Mouse (Mus musculus) midbrain, embryonic 11.5 days (tissue): ENCODE measurements at regions not wholly inside any gene's neighbourhood (a gene's known extent, or its start where the extent isn't known, plus 50 kb on each side); places are given as distances from the start of the nearest gene placed in this dataset.

ENCODE experiments used
- ATAC-seq: fragments of 200-750 bp; cut with Nextera tagmentation; 2 replicates; pipeline ENCODE4 v1.8.0; 2017; ENCODE audit warnings: moderate TSS enrichment, moderate library complexity; ENCODE audit not compliant: low FRiP score
- DNase-seq: peaks from one replicate; pipeline ENCODE4 v3.0.0; 2015; ENCODE audit warnings: low spot score; ENCODE audit errors: missing footprints
- H3K27ac ChIP-seq: fragments of 300-500 bp; sonication (generic); 2 replicates; pipeline ENCODE4 v1.5.1; 2014; ENCODE audit warnings: low read depth, low read length
- H3K27me3 ChIP-seq: fragments of 300-500 bp; sonication (generic); 2 replicates; pipeline ENCODE4 v1.6.1; 2014; ENCODE audit warnings: mild to moderate bottlenecking, low read length, moderate library complexity, mixed read lengths; ENCODE audit not compliant: control insufficient read depth, insufficient read depth
- H3K36me3 ChIP-seq: fragments of 300-500 bp; sonication (generic); 2 replicates; pipeline ENCODE4 v1.6.1; 2014; ENCODE audit warnings: mild to moderate bottlenecking, low read length, moderate library complexity, mixed read lengths; ENCODE audit not compliant: control insufficient read depth, insufficient read depth
- H3K4me1 ChIP-seq: fragments of 300-500 bp; sonication (generic); 2 replicates; pipeline ENCODE4 v1.6.1; 2014; ENCODE audit warnings: low read length; ENCODE audit not compliant: control insufficient read depth, insufficient read depth
- H3K4me2 ChIP-seq: fragments of 300-500 bp; sonication (generic); 2 replicates; pipeline ENCODE4 v1.6.1; 2014; ENCODE audit warnings: mild to moderate bottlenecking, moderate library complexity
- H3K4me3 ChIP-seq: fragments of 300-500 bp; sonication (generic); 2 replicates; pipeline ENCODE4 v1.5.1; 2014; ENCODE audit warnings: low read depth, low read length
- H3K9ac ChIP-seq: fragments of 300-500 bp; sonication (generic); 2 replicates; pipeline ENCODE4 v1.6.1; 2014; ENCODE audit warnings: low read length
- H3K9me3 ChIP-seq: fragments of 300-500 bp; sonication (generic); 2 replicates; pipeline ENCODE4 v1.6.1; 2016; ENCODE audit warnings: low read length; ENCODE audit not compliant: control insufficient read depth
- WGBS: fragments of 180-500 bp; shearing (Covaris S2); extraction: QIAGEN DNeasy Blood & Tissue Kit; methylation state at CpG from one replicate; pipeline ENCODE4 v1.1.7; 2014; 5-methylcytosine and 5-hydroxymethylcytosine counted together

DNA sequence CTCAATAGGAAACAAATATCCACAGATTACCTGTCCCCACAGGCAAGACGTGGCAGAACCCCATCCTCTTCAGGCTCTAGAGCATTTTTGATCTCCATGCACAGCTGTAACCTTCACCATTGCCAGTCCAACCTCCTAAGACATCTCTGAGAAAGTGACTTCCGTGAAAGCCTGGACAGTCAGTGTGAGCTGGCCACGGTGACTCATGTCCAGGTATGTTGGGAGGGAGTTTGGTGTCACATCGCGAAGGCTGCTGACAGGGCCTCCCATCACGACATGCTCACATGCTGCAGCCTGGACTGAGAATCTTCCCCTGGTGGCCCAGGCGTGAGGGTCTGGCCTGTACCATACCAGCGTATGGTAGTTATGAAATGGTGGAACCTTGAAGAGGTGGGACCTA is 449.0 kb upstream of the Jarid2 start:
- Histone ChIP-seq H3K27me3 (no peaks in the 10 kb centered on the region), H3K4me2 (no peak overlapping the region), H3K9me3 (no peaks in the 10 kb centered on the region), H3K27ac (no peak overlapping the region), H3K9ac (no peak overlapping the region), H3K4me3 (no peak overlapping the region), H3K4me1 (no peaks in the 10 kb centered on the region), H3K36me3 (no peaks in the 10 kb centered on the region)
- WGBS: 95% methylated on average over 8 of the region's 8 CpGs
- no peak for DNase-seq
- ATAC-seq: no peak

DNA sequence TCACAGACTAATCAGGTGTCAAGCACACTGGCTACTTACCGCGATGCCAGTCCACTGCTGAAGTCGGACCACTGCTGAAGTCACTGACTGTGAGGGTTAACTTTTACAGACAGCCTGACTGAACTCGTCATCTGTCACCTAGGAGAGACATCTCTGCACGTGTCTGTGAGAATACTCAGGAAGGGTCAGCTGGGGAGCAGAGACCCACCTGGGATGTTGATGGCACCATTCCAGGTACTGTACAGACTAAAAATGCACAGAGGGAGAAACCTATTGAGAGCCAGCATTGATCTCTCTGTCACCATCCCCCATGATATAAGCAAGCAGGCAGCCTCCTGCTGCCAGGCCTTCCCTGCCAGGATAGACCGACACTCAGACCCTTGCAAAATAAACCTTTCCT is 447.5 kb upstream of the Jarid2 start:
- ATAC-seq (no peak), DNase-seq (no peak)
- no peaks in the 10 kb centered on the region for H3K9me3 ChIP-seq
- H3K4me3 ChIP-seq: no peak overlapping the region
- no peaks in the 10 kb centered on the region for H3K36me3 ChIP-seq
- no peaks in the 10 kb centered on the region for H3K4me1 ChIP-seq
- no peak overlapping the region for H3K9ac ChIP-seq
- no peaks in the 10 kb centered on the region for H3K27me3 ChIP-seq
- H3K27ac ChIP-seq: no peak overlapping the region
- WGBS: 70% methylated on average over 6 of the region's 6 CpGs
- H3K4me2 ChIP-seq: no peak overlapping the region

GRCm38 (mm10) chr13:44282306-44282705 is 447.0 kb upstream of the Jarid2 start:
- DNase-seq (peak; percentile 70), ATAC-seq (no peak)
- H3K4me1 ChIP-seq: no peaks in the 10 kb centered on the region
- H3K36me3 ChIP-seq: no peaks in the 10 kb centered on the region
- no peak overlapping the region for H3K27ac ChIP-seq
- 87% methylated on average over 9 of the region's 9 CpGs for WGBS
- H3K4me2 ChIP-seq: no peak overlapping the region
- no peak overlapping the region for H3K9ac ChIP-seq
- H3K4me3 ChIP-seq: no peak overlapping the region
- H3K9me3 ChIP-seq: no peaks in the 10 kb centered on the region
- no peaks in the 10 kb centered on the region for H3K27me3 ChIP-seq

GRCm38 (mm10) chr13:44282731-44283571 is 446.3 kb upstream of the Jarid2 start:
- H3K9ac ChIP-seq: no peak overlapping the region
- no peak overlapping the region for H3K4me3 ChIP-seq
- H3K36me3 ChIP-seq: no peaks in the 10 kb centered on the region
- no peak overlapping the region for H3K27ac ChIP-seq
- DNase-seq (peak; percentile 62), ATAC-seq (no peak)
- no peaks in the 10 kb centered on the region for H3K27me3 ChIP-seq
- 86% methylated on average over 16 of the region's 16 CpGs for WGBS
- H3K9me3 ChIP-seq: no peaks in the 10 kb centered on the region
- no peaks in the 10 kb centered on the region for H3K4me1 ChIP-seq
- no peak overlapping the region for H3K4me2 ChIP-seq

DNA sequence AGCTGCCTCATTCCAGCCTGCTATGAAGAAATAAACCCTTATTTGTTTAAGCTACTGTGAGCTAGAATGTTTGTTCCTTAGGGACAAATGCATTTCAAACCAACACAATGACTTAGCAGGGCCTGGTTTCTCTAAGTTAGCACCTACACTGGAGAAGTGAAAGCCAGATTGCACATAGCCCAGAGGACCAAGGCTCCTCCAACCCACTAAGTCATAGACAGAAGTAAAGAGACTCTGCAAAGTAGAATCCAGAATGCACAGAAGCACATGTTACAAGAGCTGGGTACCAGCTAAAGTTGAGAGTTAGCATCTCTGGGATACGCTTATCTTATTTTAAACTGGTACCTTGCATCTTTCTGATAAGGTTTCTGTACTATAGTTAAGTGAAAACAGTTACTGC is 443.4 kb upstream of the Jarid2 start:
- no peak overlapping the region for H3K27ac ChIP-seq
- H3K27me3 ChIP-seq: no peaks in the 10 kb centered on the region
- no peaks in the 10 kb centered on the region for H3K36me3 ChIP-seq

DNA sequence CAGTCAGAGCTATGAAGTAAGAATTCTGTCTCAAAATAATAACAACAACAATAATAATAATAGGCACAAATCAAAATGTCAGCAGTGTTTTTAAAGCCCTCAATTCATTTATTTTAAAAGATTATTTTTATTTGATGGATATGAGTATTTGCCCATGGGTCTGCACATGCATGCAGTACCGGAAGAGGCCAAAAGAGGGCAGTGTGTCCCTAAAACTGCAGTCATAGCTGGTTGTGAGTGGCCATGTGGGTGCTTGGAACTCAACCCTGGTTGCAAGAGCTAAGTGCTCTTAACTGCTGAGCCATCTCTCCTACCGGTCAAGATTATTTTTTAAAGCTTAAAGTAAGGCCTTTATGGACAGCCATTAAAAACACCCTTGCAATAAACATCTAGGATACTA is 439.1 kb upstream of the Jarid2 start:
- Histone ChIP-seq H3K9ac (no peak overlapping the region), H3K4me3 (no peak overlapping the region), H3K36me3 (no peaks in the 10 kb centered on the region), H3K4me1 (no peaks in the 10 kb centered on the region), H3K9me3 (peaks cover 8% of the 10 kb centered on the region; the same call in 1 of the 2 replicates), H3K27ac (no peak overlapping the region), H3K4me2 (no peak overlapping the region), H3K27me3 (no peaks in the 10 kb centered on the region)
- 97% methylated on average over 2 of the region's 2 CpGs for WGBS
- ATAC-seq (no peak), DNase-seq (no peak)

More for the DNA sequence above, 443.4 kb upstream of the Jarid2 start:
- no peak overlapping the region for H3K4me3 ChIP-seq
- DNase-seq: peak; percentile 59
- no peak overlapping the region for H3K4me2 ChIP-seq
- H3K4me1 ChIP-seq: no peaks in the 10 kb centered on the region
- no peak for ATAC-seq
- WGBS: 97% methylated on average over 1 of the region's 1 CpGs
- H3K9ac ChIP-seq: no peak overlapping the region
- H3K9me3 ChIP-seq: peaks cover 8% of the 10 kb centered on the region; the same call in 1 of the 2 replicates

DNA sequence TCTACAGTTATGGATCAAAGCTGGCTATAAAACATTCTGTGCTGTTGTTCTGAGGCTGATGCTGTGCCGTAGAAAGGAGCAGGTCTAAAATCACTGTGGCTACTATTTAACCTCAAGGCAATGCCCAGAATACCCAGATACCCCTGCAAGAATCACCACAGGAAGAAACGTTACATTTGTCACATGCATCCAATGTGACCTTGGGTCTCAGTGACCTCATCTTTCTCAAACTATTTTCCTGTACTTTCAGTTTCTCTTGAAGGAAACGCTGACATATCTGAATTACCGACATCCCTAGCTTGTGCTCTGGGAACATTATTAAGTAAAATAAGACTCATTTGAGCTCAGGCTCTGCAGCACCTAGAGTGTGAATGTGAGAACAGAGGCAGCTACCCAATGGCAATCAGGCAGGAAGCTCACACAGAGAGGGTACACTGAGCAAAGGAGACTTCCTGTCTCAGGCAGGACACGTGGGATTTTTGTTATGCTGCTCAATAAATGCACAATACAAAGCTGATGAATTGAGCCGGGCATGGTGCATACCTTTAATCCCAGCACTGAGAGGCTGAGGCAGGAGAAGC is 436.7 kb upstream of the Jarid2 start:
- no peaks in the 10 kb centered on the region for H3K36me3 ChIP-seq
- peaks cover 8% of the 10 kb centered on the region; the same call in 1 of the 2 replicates for H3K9me3 ChIP-seq
- DNase-seq (no peak), ATAC-seq (no peak)
- H3K4me2 ChIP-seq: no peak overlapping the region
- H3K4me1 ChIP-seq: no peaks in the 10 kb centered on the region
- H3K27me3 ChIP-seq: no peaks in the 10 kb centered on the region
- no peak overlapping the region for H3K27ac ChIP-seq
- no peak overlapping the region for H3K9ac ChIP-seq
- H3K4me3 ChIP-seq: no peak overlapping the region
- WGBS: 79% methylated on average over 6 of the region's 6 CpGs

GRCm38 (mm10) chr13:44293736-44294416 is 435.4 kb upstream of the Jarid2 start:
- no peak overlapping the region for H3K4me2 ChIP-seq
- ATAC-seq (no peak), DNase-seq (no peak)
- no peak overlapping the region for H3K9ac ChIP-seq
- no peaks in the 10 kb centered on the region for H3K4me1 ChIP-seq
- WGBS: 88% methylated on average over 15 of the region's 15 CpGs
- H3K27ac ChIP-seq: no peak overlapping the region
- no peak overlapping the region for H3K4me3 ChIP-seq
- peaks cover 8% of the 10 kb centered on the region; the same call in 1 of the 2 replicates for H3K9me3 ChIP-seq
- H3K36me3 ChIP-seq: no peaks in the 10 kb centered on the region
- no peaks in the 10 kb centered on the region for H3K27me3 ChIP-seq

DNA sequence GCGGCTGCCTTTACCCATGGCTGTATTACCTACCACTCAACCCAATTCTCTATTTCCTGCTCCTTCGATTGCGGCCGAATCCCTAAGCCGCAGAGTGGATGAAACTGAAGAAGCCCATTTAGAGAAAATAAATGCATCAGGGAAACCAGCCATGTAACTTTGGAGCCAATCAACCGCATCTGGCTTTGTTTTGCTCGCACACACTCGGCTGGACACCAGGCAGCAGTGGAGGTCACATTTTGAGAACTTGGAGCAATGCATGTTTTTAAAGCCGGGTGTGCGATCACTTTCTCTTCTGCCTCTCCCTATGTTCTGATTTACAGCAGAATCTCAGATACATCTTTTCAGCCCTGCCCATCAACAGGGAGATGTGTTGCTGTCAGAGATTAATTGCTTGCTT is 433.7 kb upstream of the Jarid2 start:
- no peak for DNase-seq
- Histone ChIP-seq H3K9ac (no peak overlapping the region), H3K4me2 (no peak overlapping the region), H3K27me3 (no peaks in the 10 kb centered on the region), H3K4me3 (no peak overlapping the region), H3K4me1 (no peaks in the 10 kb centered on the region), H3K27ac (no peak overlapping the region), H3K36me3 (no peaks in the 10 kb centered on the region), H3K9me3 (peaks cover under 1% of the 10 kb centered on the region; the same call in 1 of the 2 replicates)
- 71% methylated on average over 10 of the region's 10 CpGs for WGBS
- no peak for ATAC-seq
